Mouse (Mus musculus) liver, embryonic 11.5 days (tissue): ENCODE results near the gene Grm4. TPM values are rescaled to one million over a fixed set of nuclear protein-coding genes. Genes with fewer than 3 reads are reported as not detected.

Experiments
- ATAC-seq: fragments of 200-750 bp; cut with Nextera tagmentation; replicated peaks from 2 replicates; pipeline ENCODE4 v1.8.0; 2017; ENCODE audit warnings: moderate number of reproducible peaks, mild to moderate bottlenecking, moderate TSS enrichment, moderate library complexity; ENCODE audit not compliant: low FRiP score
- DNase-seq: peaks from one replicate; pipeline ENCODE4 v3.0.0-alpha.2; 2017; ENCODE audit warnings: low spot score
- H3K27ac ChIP-seq: fragments of 300-500 bp; sonication (generic); 2 replicates; pipeline ENCODE4 v1.5.1; 2014; ENCODE audit warnings: mild to moderate bottlenecking, low read depth, low read length, control low read depth
- H3K27me3 ChIP-seq: fragments of 300-500 bp; sonication (generic); replicated peaks from 2 replicates; pipeline ENCODE4 v1.6.1; 2014; ENCODE audit warnings: low read length, mixed read lengths; ENCODE audit not compliant: control insufficient read depth, insufficient read depth
- H3K36me3 ChIP-seq: fragments of 300-500 bp; sonication (generic); 2 replicates; pipeline ENCODE4 v1.6.1; 2014; ENCODE audit warnings: mild to moderate bottlenecking, low read length, moderate library complexity, mixed read lengths; ENCODE audit not compliant: control insufficient read depth, insufficient read depth
- H3K4me1 ChIP-seq: fragments of 300-500 bp; sonication (generic); replicated peaks from 2 replicates; pipeline ENCODE4 v1.6.1; 2014; ENCODE audit warnings: low read length, mixed read lengths; ENCODE audit not compliant: control insufficient read depth, insufficient read depth
- H3K4me2 ChIP-seq: fragments of 300-500 bp; sonication (generic); 2 replicates; pipeline ENCODE4 v1.6.1; 2014; ENCODE audit warnings: mild to moderate bottlenecking, control low read depth, moderate library complexity
- H3K4me3 ChIP-seq: fragments of 300-500 bp; sonication (generic); 2 replicates; pipeline ENCODE4 v1.5.1; 2014; ENCODE audit warnings: low read depth, low read length, control low read depth
- H3K9ac ChIP-seq: fragments of 300-500 bp; sonication (generic); 2 replicates; pipeline ENCODE4 v1.6.1; 2014; ENCODE audit warnings: low read depth, low read length, control low read depth
- H3K9me3 ChIP-seq: fragments of 300-500 bp; sonication (generic); 2 replicates; pipeline ENCODE4 v1.6.1; 2016; ENCODE audit warnings: low read length, inconsistent platforms, mixed read lengths; ENCODE audit not compliant: control insufficient read depth
- whole genome bisulfite sequencing: fragments of 180-500 bp; shearing (Covaris S2); extraction: QIAGEN DNeasy Blood & Tissue Kit; methylation state at CpG from one replicate; pipeline ENCODE4 v1.1.7; 2014; 5-methylcytosine and 5-hydroxymethylcytosine counted together
- polyA plus RNA-seq: library from polyadenylated mRNA; unstranded; fragments of >200 nt; fragmentation: Nextera tagmentation; extraction: Ambion mirVana; gene quantifications from 2 replicates; pipeline ENCODE4 v1.2.1, GENCODE M21; 2014

Grm4 gene
- polyA plus RNA-seq, 1 experiment from 2014 or later: 0.18 TPM

DNA sequence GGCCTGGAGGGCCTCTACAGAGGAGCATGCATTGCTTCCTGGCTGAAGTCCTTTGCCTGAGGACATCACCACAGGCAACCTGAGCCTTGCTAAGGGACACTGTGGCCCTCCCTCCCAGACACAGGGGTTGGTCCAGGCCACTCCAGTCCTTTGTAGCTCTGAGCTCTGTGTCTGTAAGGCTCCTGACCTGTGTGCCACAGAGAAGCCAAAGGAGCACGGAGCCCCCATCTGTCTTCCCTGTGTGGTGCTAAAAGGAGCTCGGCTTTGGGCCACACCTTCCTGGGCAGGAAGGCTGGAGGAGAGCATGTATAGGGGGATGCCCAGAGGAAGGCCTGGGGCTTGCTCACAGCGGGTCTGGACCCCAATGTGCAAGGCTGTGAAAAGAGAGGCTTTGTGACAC is 20.8 kb upstream of the Grm4 start:
- WGBS: 75% methylated on average over 3 of the region's 3 CpGs
- no peak for DNase-seq
- Histone ChIP-seq H3K36me3 (no peaks in the 10 kb centered on the region), H3K9me3 (no peaks in the 10 kb centered on the region), H3K4me2 (no peak overlapping the region), H3K9ac (no peak overlapping the region), H3K4me1 (no peaks in the 10 kb centered on the region), H3K4me3 (no peak overlapping the region), H3K27ac (no peak overlapping the region), H3K27me3 (peaks cover 4% of the 10 kb centered on the region; the same call in 1 of the 2 replicates)
- ATAC-seq: no peak

DNA sequence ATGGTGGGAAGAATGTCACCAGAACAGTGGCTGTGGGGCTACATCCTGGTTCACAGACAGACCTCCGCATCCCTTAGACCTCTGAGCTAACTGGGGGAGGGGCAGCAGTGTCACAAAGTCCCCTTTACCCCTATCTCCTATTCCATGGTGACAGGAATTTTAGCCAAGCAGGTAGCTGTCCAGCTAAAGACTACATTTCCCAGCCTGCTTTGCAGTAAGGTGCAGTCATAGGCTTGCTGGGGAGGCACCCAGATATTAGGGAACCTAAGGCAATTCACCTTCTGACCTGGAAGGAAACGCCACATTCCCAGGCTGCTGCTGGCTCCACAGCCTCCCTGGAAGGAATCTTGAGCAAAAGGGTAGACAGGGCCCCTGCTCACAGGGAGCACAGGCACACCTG is 20.1 kb upstream of the Grm4 start:
- WGBS: 59% methylated on average over 2 of the region's 2 CpGs
- Histone ChIP-seq H3K4me1 (no peaks in the 10 kb centered on the region), H3K9me3 (no peaks in the 10 kb centered on the region), H3K4me3 (no peak overlapping the region), H3K9ac (no peak overlapping the region), H3K36me3 (no peaks in the 10 kb centered on the region), H3K4me2 (no peak overlapping the region), H3K27ac (no peak overlapping the region), H3K27me3 (peaks cover 2% of the 10 kb centered on the region; the same call in 1 of the 2 replicates)
- no peak for ATAC-seq
- DNase-seq: no peak

DNA sequence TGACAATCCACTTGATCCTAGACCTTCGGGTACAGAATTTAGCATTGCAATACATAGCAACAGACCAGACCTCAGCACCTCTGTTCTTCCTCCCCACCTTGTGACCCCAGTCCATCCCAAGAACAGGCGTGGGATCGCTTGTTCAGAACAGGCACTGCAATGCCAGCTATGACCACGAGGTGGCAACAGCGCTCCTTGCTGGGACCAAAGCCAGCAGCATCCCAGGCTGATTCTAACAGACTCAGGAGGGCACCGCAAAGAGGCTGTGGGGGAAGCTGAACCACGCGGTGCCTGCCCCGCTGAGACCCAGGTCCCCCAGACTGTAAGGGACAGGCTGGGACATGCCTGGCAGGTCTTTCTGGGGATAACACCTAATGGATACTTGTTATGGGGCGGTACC is 13.5 kb upstream of the Grm4 start:
- no peaks in the 10 kb centered on the region; the same call in 1 of the 2 replicates for H3K4me1 ChIP-seq
- H3K4me2 ChIP-seq: no peak overlapping the region
- 6% methylated on average over 10 of the region's 10 CpGs for WGBS
- H3K27ac ChIP-seq: no peak overlapping the region
- 0 out of 2 replicates have a peak, but pooled peaks cover 2% of the 10 kb centered on the region for H3K27me3 ChIP-seq
- no peaks in the 10 kb centered on the region for H3K36me3 ChIP-seq
- DNase-seq (peak; percentile 85), ATAC-seq (peak; percentile 66)
- H3K4me3 ChIP-seq: no peak overlapping the region
- H3K9me3 ChIP-seq: no peaks in the 10 kb centered on the region
- H3K9ac ChIP-seq: no peak overlapping the region

DNA sequence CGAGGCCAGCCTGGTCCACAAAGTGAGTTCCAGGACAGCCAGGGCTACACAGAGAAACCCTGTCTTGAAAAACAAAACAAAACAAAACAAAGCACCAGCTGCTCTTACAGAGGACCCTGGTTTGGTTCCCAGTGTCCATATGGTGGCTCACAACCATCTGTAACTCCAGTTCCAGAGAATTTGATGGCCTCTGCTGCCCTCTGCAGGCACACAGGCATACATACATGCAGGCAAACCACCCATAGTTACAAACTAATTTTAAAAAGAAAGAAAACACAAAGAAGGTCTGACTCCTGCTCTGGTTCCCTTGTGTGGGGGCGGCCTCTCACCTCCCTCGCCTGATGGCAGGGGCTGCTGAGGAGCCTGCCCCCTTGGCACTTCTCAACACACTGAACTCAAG is 12.2 kb upstream of the Grm4 start:
- ATAC-seq (no peak), DNase-seq (no peak)
- Histone ChIP-seq H3K9me3 (no peaks in the 10 kb centered on the region), H3K9ac (no peak overlapping the region), H3K4me3 (no peak overlapping the region), H3K4me1 (no peaks in the 10 kb centered on the region; the same call in 1 of the 2 replicates), H3K27me3 (0 out of 2 replicates have a peak, but pooled peaks cover 2% of the 10 kb centered on the region), H3K4me2 (no peak overlapping the region), H3K27ac (no peak overlapping the region), H3K36me3 (no peaks in the 10 kb centered on the region)
- 88% methylated on average over 3 of the region's 3 CpGs for WGBS

DNA sequence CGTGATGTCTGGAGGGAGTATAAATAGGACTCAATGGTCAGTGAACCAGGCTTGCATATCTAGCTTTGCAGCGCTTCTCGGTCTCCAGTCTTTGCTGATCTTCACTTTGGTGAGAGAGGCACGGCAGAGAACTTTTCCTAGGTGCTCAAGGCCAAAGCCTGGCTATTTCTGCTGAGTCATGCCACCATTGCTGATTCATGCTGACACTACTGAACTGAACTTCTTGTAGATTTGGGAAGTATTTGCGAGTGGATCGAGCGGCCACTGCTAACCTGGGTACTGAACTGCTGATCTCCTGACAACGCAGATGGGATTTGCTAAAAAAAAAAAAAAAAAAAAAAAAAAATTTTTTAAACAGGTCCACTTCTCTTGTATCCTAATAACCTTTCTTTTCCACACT is 10.9 kb upstream of the Grm4 start:
- H3K27me3 ChIP-seq: 0 out of 2 replicates have a peak, but pooled peaks cover 2% of the 10 kb centered on the region
- H3K9ac ChIP-seq: no peak overlapping the region
- WGBS: 65% methylated on average over 8 of the region's 8 CpGs
- ATAC-seq (0 out of 2 replicates have a peak, but pooled peaks have one; percentile 19), DNase-seq (no peak)
- peak overlapping the region; percentile 49; the same call in 1 of the 2 replicates for H3K27ac ChIP-seq
- H3K9me3 ChIP-seq: no peaks in the 10 kb centered on the region
- no peak overlapping the region for H3K4me2 ChIP-seq
- no peaks in the 10 kb centered on the region; the same call in 1 of the 2 replicates for H3K4me1 ChIP-seq
- no peaks in the 10 kb centered on the region for H3K36me3 ChIP-seq
- H3K4me3 ChIP-seq: no peak overlapping the region

DNA sequence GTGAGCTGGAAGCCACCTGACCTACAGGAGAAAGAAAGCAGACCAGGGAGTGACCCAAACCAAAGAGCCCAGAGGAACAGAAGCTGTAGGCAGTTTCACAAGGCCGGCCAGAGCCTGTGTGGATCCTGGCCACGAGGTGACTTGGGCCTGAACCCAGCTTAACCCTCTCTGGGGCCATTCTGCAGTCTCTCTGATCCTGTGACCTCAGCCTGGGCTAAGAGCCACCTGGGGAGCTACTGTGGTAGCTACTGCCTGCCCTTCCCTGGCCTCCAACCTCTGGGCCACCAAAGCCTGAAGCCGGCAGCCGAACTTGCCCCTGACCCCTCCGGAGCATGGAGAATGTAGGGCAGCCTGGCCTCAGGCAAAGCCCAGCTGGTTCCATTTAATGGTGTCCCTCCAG is 7.6 kb upstream of the Grm4 start:
- 81% methylated on average over 5 of the region's 5 CpGs for WGBS
- no peaks in the 10 kb centered on the region for H3K36me3 ChIP-seq
- ATAC-seq: no peak

DNA sequence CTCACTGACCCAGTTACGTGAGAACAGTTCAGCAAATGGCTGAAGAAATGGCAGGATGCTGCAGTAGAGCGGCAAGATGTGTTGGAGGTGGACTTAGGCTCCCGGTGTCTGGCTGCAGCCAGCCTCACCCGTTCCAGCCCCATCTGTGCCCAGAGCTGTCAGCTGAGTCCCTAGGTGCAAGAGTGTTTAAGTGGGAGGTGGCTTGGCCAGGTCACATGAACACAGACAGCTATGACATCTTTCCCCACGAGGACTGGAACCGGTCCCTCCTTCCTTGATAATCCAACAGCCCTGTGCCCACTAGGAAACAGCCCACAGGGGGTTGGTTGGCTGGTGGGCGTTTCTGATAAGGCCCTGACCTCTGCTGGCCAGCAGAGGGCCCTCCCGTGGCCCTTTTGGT is 6.8 kb upstream of the Grm4 start:
- DNase-seq: no peak
- 55% methylated on average over 8 of the region's 8 CpGs for WGBS
- Histone ChIP-seq H3K36me3 (no peaks in the 10 kb centered on the region), H3K4me3 (no peak overlapping the region), H3K9ac (no peak overlapping the region), H3K27me3 (no peaks in the 10 kb centered on the region), H3K27ac (no peak overlapping the region), H3K4me1 (no peaks in the 10 kb centered on the region), H3K4me2 (no peak overlapping the region), H3K9me3 (no peaks in the 10 kb centered on the region)
- no peak for ATAC-seq

More for the DNA sequence above, 7.6 kb upstream of the Grm4 start:
- DNase-seq: no peak
- no peak overlapping the region for H3K4me3 ChIP-seq
- no peak overlapping the region for H3K9ac ChIP-seq
- no peak overlapping the region for H3K4me2 ChIP-seq
- H3K27ac ChIP-seq: no peak overlapping the region
- H3K27me3 ChIP-seq: 0 out of 2 replicates have a peak, but pooled peaks cover 2% of the 10 kb centered on the region
- no peaks in the 10 kb centered on the region for H3K4me1 ChIP-seq
- H3K9me3 ChIP-seq: no peaks in the 10 kb centered on the region

DNA sequence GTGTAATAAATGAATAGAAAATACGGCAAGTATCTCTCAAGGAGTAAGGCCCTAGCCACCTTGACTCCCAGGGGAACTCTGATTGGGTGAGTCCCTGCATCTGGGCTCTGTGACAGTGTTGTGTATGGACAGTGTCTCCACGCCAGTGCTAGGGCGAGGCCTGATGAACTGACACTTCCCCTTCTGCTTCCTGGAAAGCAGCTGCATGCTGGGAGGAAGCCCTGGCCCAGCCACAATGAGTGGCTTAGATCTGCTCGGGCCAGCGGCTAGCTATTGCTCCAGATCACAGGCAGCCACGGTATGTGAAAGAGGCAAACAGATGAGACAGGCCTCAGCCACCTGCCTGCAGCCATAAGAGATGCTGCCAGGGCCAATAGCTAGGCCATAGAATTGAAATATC is 6.0 kb upstream of the Grm4 start:
- Histone ChIP-seq H3K4me2 (no peak overlapping the region), H3K9ac (no peak overlapping the region), H3K9me3 (no peaks in the 10 kb centered on the region), H3K4me1 (no peaks in the 10 kb centered on the region), H3K4me3 (no peak overlapping the region), H3K27ac (no peak overlapping the region), H3K27me3 (peaks cover 3% of the 10 kb centered on the region; the same call in 1 of the 2 replicates), H3K36me3 (no peaks in the 10 kb centered on the region)
- 51% methylated on average over 6 of the region's 6 CpGs for WGBS
- no peak for DNase-seq
- no peak for ATAC-seq

DNA sequence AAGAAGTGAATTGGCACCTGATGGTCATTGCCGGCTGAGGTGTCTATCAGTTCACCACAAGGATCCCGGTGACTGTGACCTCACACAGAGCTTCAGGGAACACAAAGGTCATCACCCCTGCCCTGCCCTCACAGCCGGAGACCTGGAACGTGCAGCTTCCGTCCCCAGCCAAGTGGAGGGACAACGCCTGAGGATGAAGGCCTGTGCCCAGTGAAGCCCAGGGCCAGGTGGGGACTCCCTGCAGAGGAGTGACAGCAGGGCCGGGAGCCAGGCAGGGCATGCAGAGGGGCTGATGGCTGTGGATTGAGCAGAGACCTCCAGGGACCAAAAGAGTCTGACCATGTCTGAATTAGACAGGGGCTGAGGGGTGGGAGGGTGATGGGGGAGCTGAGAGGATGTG is 1.9 kb upstream of the Grm4 start:
- Histone ChIP-seq H3K4me2 (no peak overlapping the region), H3K9me3 (no peaks in the 10 kb centered on the region), H3K4me1 (no peaks in the 10 kb centered on the region), H3K9ac (no peak overlapping the region), H3K27ac (no peak overlapping the region), H3K27me3 (peaks cover 34% of the 10 kb centered on the region), H3K36me3 (no peaks in the 10 kb centered on the region), H3K4me3 (no peak overlapping the region)
- ATAC-seq (no peak), DNase-seq (no peak)
- 67% methylated on average over 7 of the region's 7 CpGs for WGBS
